Mouse (Mus musculus) T-helper 2 cell (primary cell): ENCODE results near the gene Mettl23.

Experiments used
- in situ Hi-C: fragments of 300-600 bp; cut with MboI, MseI; formaldehyde crosslinking; loops from one replicate; pipeline ENCODE4 v1.15.1; 2025; ENCODE audit warnings: high pct_unique_total_duplicates

Mettl23 gene

DNA sequence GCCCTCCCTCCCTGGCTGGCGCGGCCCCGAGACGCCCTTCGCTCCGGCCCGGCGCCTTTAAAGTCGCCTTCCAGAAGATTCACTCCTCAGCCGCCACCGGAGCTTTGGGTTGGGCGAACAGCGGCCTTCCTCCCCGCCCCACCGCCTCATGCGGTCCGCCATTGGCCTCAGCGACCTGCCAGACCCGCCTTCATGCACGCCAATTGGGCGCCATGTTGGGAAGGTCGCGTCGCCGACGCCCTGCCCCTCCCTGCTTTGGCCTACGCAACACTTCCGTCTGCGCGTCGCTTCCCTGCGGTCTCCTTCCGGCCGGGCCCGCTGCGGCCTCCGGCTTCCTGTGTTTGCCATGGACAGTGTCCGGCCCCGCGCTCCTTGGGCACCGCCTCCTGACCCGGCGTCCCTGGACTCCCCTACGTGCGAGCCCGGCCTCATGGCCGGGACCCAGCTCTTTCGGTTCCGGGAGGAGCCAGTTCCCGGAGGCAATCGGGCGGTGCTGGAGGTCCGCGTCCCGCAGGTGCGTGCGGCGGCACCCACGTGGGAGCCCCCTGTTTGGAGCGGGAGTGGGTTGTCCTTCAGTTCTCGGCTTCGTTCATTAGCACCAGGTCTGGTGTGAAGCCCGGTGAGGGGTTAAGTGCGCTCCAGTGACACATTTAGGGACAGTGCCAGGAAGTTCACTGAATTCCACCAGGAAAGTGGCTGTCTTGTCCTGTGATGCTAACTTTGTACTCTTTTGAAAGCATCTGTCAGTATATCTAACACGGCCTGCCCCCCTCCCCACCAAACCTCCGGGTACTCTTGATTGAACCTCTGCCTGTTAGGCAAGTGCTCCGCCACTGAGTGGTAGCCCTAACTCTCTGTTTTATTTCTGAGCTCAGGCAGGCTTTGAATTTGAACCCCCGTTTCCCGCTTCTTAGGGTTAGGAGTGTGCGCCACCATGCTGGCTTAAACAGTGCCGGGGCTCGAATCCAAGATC is at the start of gene Mettl23, which contains the start of gene Jmjd6:
Gene Mettl23, plus strand, starts transcription at position 18 of the 973 bp plus-strand sequence.
Gene Jmjd6, minus strand, starts transcription at position 189 of the 973 bp plus-strand sequence.
- in situ Hi-C loops, result no loop called here

- in situ Hi-C loops, result no loop called here
Measured at GRCm38 (mm10) chr11:116799364-116799763, 43.7 kb upstream of the Mettl23 start.

- in situ Hi-C loops, result no loop called here
Measured at GRCm38 (mm10) chr11:116801106-116801505, 42.0 kb upstream of the Mettl23 start.

DNA sequence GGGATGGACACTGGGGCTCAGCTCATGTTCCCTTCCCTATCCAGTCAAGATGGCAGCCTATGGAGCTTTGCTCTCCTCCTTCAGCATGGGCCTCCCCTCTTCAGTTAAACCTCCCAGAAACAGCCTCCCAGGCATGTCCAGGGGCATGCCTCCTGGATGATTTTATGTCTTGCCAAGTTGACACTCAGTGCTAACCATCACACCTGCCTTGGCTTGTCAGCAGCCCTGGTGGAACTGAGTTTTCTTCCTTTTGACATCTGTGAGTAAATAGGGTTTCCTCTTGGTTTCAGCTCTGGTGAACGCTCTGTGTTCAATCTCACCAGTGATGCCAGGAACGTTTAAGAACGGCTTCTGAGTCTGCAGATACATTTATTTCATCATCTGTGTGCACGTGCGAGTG is 40.4 kb upstream of the Mettl23 start:
- in situ Hi-C loops, result no loop called here

- in situ Hi-C loops, result no loop called here
Measured at GRCm38 (mm10) chr11:116806136-116807071, 36.7 kb upstream of the Mettl23 start.

DNA sequence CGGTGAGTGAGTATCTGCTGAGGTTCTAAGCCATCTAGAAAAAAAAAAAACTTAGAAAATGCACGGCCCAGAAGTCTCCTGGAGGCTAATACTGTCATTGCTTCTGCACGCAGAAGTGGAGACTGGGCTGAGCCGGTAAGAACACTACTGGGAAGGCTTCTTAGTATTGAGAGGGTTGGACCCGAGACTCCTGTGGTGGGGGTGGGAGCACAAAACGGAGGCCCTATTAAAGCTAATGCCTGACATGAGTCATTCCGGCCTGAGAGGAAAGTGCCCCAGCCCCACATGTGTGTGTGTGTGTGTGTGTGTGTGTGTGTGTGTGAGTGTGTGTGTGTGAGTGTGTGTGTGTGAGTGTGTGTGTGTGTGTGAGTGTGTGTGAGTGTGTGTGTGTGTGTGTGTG is 36.0 kb upstream of the Mettl23 start:
- in situ Hi-C loops, result no loop called here

DNA sequence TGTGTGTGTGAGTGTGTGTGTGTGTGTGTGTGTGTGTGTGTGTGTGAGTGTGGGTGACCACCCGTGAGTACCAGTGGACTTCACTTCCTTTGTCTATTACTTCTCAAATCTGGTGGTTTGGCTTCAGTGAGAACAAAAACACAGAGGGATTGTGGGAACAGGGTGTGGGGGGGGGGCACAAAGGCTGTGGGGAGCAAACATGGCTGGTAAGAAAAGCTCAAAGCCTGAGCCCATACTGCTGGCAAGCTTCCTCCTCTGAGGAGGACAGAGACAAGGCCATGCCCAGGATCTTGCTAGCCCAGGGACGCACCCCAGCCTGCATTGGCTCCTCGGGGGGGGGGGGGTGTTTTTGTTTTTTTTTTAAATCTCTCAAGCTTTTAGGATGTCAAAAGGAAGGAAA is 35.6 kb upstream of the Mettl23 start:
- in situ Hi-C loops, result no loop called here

DNA sequence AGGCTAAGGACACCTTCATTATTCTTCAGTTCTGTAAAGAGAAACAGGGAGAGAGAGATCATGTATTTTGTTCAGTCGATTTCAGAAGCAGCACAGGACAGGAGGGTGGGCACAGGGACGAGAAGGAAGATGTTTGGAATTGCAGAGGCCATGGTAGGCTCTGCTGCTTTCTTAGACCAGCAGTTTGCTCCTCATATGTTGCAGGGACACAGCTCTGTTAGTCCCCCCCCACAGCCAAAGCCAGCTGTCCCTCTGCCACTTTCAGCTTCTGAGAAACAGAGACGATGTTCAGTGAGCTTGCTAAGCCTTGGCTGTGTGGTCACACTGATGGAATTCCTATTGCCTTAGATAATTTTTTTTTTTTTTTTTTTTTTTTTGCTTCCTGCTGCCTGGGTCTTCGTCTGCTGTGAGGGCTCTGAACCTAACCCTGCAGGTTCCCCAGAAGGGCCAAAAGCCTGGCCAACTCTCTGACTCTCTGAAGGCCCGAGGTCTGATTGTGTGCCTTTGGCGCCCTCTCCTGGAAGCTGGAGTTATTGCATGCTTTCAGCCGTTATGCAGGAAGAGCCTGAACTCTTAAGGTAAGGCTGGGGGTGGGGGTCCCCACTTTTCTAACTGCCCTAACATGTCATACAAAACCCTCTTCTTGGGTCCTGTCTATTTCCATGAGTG is 35.0 kb upstream of the Mettl23 start:
- in situ Hi-C loops, result no loop called here

DNA sequence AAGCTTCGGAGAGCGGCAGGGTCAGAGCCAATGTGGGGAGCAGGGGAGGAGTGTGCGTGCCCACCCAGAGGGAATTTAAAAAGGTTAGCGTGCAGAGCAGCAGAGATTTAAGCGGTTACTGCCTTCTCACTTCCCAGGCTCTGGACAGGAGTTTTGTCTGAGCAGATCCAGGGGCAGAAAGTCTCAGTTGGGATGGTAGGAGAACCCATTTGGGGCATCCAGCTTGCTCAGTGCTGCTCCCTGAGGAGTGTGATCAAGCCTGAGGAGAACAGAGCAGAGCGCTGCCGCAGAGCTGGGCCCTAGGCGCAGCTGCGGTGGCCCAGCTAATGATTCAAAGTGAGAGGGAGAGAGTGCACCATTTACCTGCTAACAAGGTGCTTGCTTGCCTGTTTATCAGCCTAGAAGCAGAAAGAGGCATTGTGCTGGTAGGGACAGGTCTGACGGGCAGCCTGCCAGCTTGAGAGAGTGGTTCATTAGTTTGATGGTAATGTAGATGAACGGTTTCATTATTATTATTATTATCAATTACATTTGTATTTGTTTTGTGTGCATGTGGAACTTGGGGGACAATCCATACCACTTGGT is 34.2 kb upstream of the Mettl23 start:
- in situ Hi-C loops, result no loop called here

DNA sequence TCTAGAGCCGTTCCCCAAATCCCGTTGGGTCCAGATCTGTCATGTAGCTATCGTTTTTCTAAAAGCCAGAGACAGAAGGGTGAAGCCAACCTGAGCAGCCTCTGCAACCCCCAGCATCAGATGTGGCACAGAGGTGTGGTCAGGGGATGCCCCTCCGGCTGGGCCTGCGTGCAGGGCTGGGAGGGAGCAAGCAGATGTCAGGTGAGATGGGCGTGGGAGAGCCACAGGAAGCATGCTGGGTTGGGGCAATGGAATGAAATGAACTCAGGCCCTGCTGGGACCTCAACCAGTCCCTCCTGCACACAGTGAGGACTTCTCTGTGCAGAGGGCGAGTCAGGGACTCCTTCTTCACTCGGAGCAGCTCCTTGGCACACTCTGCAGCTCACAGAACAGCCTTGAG is 33.6 kb upstream of the Mettl23 start:
- in situ Hi-C loops, result no loop called here

DNA sequence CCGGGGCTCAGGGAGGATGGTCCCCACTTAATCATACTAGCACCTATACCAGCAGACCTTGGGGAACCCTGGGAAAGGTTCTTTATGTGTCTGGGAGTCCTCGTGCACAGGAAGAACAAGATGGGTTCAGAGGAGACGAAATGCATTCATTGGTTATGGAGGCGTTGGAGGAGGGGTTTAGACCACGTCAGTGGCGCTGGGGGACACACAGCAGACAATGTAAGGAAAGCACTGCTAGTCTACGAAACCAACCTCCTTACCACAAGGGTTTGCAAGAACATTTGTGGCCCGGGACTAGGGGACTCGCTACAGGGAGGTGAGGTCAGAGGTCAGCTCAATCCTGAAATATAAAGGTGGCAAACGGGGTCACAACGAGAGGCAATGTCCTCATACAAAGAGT is 32.5 kb upstream of the Mettl23 start:
- in situ Hi-C loops, result no loop called here

DNA sequence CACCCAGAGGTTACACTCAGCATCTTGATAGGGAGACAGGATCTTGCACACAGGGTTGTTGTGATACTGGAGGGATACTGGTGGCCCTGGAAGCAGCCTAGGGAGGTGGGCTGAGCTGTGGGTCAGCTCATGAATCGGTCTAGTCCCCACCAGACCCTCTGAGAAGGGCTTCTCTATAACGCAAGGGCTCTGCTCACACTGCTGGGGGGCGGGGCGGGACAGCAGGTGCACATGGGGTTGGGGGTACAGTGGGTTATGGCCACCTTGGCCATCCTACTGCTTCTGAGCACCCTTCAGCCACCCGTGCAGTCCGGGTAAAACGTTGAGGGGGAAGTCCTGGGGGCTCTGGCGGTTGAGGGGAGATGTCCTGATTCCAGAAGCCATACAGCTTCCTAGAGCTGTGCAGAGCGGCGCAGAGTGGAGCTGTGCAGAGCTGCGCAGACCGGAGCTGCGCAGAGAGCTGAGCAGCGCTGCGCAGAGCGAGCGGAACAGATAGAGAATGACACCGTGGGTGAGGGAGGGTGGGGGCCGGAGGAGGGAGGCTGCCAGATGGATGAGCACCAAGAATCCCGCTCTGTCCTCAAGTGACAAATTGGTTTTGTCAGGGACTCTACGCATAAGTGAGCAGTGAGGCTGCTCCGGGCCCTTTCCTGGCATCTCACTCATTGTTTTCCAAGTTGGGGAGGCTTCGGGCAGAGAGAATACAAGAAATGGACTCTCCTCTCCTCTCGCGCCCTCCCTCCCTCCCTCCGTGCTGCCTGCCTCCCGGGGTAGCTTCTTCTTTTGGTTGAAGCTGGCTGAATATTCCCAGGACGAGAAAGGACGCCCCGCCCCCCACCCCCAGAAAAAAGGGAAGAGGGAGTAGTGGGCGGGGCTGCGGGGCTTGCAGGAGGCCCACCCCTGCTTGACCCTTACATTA is 31.8 kb upstream of the Mettl23 start:
- in situ Hi-C loops, result no loop called here

GRCm38 (mm10) chr11:116812793-116813529 is 30.1 kb upstream of the Mettl23 start:
- in situ Hi-C loops, result no loop called here

- in situ Hi-C loops, result no loop called here
Measured at GRCm38 (mm10) chr11:116813610-116814009, 29.5 kb upstream of the Mettl23 start.

- in situ Hi-C loops, result no loop called here
Measured at GRCm38 (mm10) chr11:116814076-116814883, 28.8 kb upstream of the Mettl23 start.

DNA sequence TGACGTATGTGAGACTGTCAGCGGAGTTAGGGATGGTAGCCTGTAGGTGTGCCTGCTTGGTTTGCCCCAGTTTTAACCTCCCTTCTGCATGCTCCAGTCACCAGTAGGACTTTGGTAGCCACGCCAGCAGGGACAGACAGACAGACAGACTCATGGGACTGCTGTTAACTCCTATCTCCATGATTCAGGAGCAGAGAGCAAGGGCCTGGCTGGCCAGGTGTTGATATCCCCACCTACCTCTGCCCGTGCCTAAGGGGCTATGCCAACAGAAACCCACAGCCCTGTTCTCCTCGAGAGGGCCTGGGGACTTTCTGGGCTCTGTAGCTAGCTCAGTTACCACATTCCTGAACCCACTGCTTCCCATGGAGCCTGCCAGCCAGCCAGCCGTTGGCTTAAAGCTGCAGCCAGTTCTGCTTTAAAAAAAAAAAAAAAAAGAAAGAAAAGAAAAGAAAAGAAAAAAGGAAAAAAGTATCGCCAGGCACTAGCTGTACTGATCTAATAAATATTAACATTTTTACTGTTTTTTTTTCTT is 28.1 kb upstream of the Mettl23 start:
- in situ Hi-C loops, result loop anchor here (5.0 kb wide), 1 partner anchor 168 kb away; no protein-coding TSS in a partner anchor

GRCm38 (mm10) chr11:116816769-116817168 is 26.3 kb upstream of the Mettl23 start:
- in situ Hi-C loops, result loop anchor here (5.0 kb wide), 1 partner anchor 169 kb away; no protein-coding TSS in a partner anchor

GRCm38 (mm10) chr11:116817567-116817966 is 25.5 kb upstream of the Mettl23 start:
- in situ Hi-C loops, result loop anchor here (5.0 kb wide), 1 partner anchor 170 kb away; no protein-coding TSS in a partner anchor
